Mouse (Mus musculus): ENCODE measurements around the gene Slc4a4.

Slc4a4 gene

GRCm38 (mm10) chr5:88999793-89000192 is 113.2 kb downstream of the Slc4a4 start:
- no peak for DNase-seq (ENCODE audit: low spot score in 2 of 2)

- no peak for DNase-seq (ENCODE audit: low spot score in 2 of 2)
Measured at GRCm38 (mm10) chr5:89000598-89000997, 114.0 kb downstream of the Slc4a4 start.

- DNase-seq (ENCODE audit: low spot score in 2 of 2): no peak
Measured at GRCm38 (mm10) chr5:89010116-89010515, 123.5 kb downstream of the Slc4a4 start.

- DNase-seq (ENCODE audit: low spot score in 2 of 2): no peak
Measured at GRCm38 (mm10) chr5:89012456-89012855, 125.8 kb downstream of the Slc4a4 start.

- DNase-seq (ENCODE audit: low spot score in 2 of 2): no peak
Measured at GRCm38 (mm10) chr5:89014782-89015181, 128.2 kb downstream of the Slc4a4 start.

GRCm38 (mm10) chr5:89015878-89016277 is 129.3 kb downstream of the Slc4a4 start:
- no peak for DNase-seq (ENCODE audit: low spot score in 2 of 2)

- DNase-seq (ENCODE audit: low spot score in 2 of 2): no peak
Measured at GRCm38 (mm10) chr5:89018537-89018936, 131.9 kb downstream of the Slc4a4 start.

GRCm38 (mm10) chr5:89024413-89024812 is 137.8 kb downstream of the Slc4a4 start:
- DNase-seq (ENCODE audit: low spot score in 2 of 2): no peak

- DNase-seq (ENCODE audit: low spot score in 2 of 2): no peak
Measured at GRCm38 (mm10) chr5:89027518-89028085, 141.0 kb downstream of the Slc4a4 start.

- no peak for DNase-seq (ENCODE audit: low spot score in 2 of 2)
Measured at GRCm38 (mm10) chr5:89032647-89033046, 146.0 kb downstream of the Slc4a4 start.

GRCm38 (mm10) chr5:89033256-89033655 is 146.6 kb downstream of the Slc4a4 start:
- no peak for DNase-seq (ENCODE audit: low spot score in 2 of 2)

- no peak for DNase-seq (ENCODE audit: low spot score in 2 of 2)
Measured at GRCm38 (mm10) chr5:89036147-89036546, 149.5 kb downstream of the Slc4a4 start.

- no peak for DNase-seq (ENCODE audit: low spot score in 2 of 2)
Measured at GRCm38 (mm10) chr5:89040814-89041213, 154.2 kb downstream of the Slc4a4 start.

- no peak for DNase-seq (ENCODE audit: low spot score in 2 of 2)
Measured at GRCm38 (mm10) chr5:89043846-89044245, 157.2 kb downstream of the Slc4a4 start.

- no peak for DNase-seq (ENCODE audit: low spot score in 2 of 2)
Measured at GRCm38 (mm10) chr5:89044801-89045200, 158.2 kb downstream of the Slc4a4 start.

GRCm38 (mm10) chr5:89051577-89051976 is 165.0 kb downstream of the Slc4a4 start:
- no peak for DNase-seq (ENCODE audit: low spot score in 2 of 2)

GRCm38 (mm10) chr5:89052230-89052629 is 165.6 kb downstream of the Slc4a4 start:
- DNase-seq (ENCODE audit: low spot score in 2 of 2): no peak

GRCm38 (mm10) chr5:89055656-89056055 is 169.0 kb downstream of the Slc4a4 start:
- no peak for DNase-seq (ENCODE audit: low spot score in 2 of 2)

GRCm38 (mm10) chr5:89056370-89056769 is 169.8 kb downstream of the Slc4a4 start:
- DNase-seq (ENCODE audit: low spot score in 2 of 2): no peak

GRCm38 (mm10) chr5:89061097-89061496 is 174.5 kb downstream of the Slc4a4 start:
- no peak for DNase-seq (ENCODE audit: low spot score in 2 of 2)

- no peak for DNase-seq (ENCODE audit: low spot score in 2 of 2)
Measured at GRCm38 (mm10) chr5:89062286-89062685, 175.7 kb downstream of the Slc4a4 start.

- no peak for DNase-seq (ENCODE audit: low spot score in 2 of 2)
Measured at GRCm38 (mm10) chr5:89067111-89067510, 180.5 kb downstream of the Slc4a4 start.

- DNase-seq (ENCODE audit: low spot score in 2 of 2): no peak
Measured at GRCm38 (mm10) chr5:89068072-89068471, 181.5 kb downstream of the Slc4a4 start.

- DNase-seq (ENCODE audit: low spot score in 2 of 2): no peak
Measured at GRCm38 (mm10) chr5:89070051-89070450, 183.4 kb downstream of the Slc4a4 start.
